Mouse (Mus musculus): ENCODE measurements around the gene Gm20517.

DNA sequence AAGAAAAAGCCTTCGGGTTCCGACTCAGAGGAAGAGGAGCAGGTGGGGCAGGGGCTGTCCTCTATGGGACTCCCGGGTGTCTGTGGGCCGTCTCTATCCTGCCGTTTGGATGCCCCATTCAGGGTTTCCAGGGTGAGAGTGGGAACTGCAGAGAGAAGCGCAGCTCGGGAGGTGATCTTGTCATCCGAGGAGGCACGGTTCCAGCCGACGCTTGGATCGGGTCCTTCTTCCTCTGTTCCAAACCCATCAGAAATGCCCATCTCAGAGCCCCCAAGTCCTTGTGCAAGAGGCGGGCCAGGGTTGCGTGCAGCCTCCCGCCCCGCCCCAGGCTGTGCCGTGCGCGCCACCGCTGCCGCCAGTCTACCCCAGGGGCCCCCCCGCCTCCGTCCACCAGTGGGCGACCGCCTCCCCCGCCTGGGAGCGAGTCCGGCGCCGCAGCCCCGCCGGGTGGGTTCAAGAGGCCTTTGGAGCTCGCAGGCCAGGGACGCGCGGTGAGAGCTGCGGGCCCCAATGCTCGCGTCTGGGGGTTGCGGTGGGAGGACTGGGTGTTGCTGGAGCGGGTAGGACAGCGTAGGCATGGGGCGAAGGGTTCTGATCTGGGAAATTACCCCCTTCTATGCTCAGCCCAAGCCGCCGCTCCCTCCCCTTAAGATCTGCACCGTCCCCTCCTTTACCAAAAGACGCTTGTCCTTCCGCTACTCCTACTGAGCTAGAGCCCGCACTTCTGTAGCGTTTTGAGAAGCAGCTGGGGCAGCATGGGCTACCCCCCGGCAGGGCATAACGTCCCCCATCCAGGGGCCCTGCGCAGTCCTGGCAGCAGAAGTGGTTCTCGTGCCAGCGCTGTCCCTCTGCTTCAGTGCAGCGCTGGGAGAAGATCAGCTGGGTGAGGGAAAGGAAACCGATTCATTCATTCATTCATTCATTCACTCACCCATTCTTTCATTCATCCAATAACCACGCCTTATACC lies 77.5 kb downstream of the Gm20517 start, which contains the start of gene Frs3:
- peak; percentile 58 for TF ChIP-seq POLR2A (IDR thresholded peaks at IDR 0.05; ENCODE audit: low read depth, low read length)
- no peak for TF ChIP-seq CTCF (IDR thresholded peaks at IDR 0.05; ENCODE audit: borderline replicate concordance, insufficient read depth, low read length)

All from embryonic fibroblast, embryonic 13.5 days (primary cell).